Mouse (Mus musculus) thymus, adult 2 months (tissue): ENCODE results near the gene Snapin.

Source experiments
- CTCF ChIP-seq: fragments of 200-500 bp; IDR thresholded peaks from 2 replicates; pipeline ENCODE4 v1.5.1; 2012; ENCODE audit warnings: mild to moderate bottlenecking, control low read depth, low read length, moderate library complexity, borderline replicate concordance; ENCODE audit not compliant: control insufficient read depth, poor library complexity, insufficient read depth; ENCODE audit errors: extremely low read depth
- POLR2A ChIP-seq: fragments of 200-500 bp; IDR thresholded peaks from 2 replicates; pipeline ENCODE4 v1.6.1; 2012; ENCODE audit warnings: mild to moderate bottlenecking, low read length, control low read depth, moderate library complexity; ENCODE audit not compliant: control insufficient read depth, poor library complexity, insufficient read depth; ENCODE audit errors: extremely low read depth

- TF ChIP-seq CTCF: no peak
- TF ChIP-seq POLR2A: no peak
Measured at GRCm38 (mm10) chr3:90486998-90487397, 3.8 kb downstream of the Snapin start.
